Mouse (Mus musculus): ENCODE results near the gene Mfsd12.
A peak's percentile ranks its signal among the peaks of the same experiment; 100 is the strongest.

Mfsd12 gene

DNA sequence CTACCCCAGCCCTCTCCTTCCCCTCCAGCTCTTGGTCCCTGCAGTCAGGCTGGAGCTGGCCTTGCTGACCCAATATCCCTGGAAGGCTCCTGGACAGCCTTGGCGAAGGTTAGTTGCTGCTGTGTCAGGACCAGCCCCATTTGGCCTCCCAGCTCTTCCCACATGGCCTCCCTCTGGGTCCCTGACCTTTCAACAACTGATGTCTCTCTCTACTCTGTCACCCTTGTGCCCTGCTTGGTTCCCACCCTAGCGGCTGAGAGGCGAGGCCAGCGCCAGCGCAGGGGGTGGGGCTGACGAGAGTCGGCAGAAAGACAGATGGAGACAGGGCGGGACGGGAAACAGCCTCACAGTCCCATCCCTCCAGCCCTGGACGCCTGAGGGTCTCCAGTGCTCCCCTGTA, 28.9 kb upstream of the Mfsd12 start, which contains the start of gene Tbxa2r:
Gene Tbxa2r, plus strand, starts transcription at position 346 of the 400 bp plus-strand sequence.
- no peak for DNase-seq (ENCODE audit: low read depth, low spot score)

DNA sequence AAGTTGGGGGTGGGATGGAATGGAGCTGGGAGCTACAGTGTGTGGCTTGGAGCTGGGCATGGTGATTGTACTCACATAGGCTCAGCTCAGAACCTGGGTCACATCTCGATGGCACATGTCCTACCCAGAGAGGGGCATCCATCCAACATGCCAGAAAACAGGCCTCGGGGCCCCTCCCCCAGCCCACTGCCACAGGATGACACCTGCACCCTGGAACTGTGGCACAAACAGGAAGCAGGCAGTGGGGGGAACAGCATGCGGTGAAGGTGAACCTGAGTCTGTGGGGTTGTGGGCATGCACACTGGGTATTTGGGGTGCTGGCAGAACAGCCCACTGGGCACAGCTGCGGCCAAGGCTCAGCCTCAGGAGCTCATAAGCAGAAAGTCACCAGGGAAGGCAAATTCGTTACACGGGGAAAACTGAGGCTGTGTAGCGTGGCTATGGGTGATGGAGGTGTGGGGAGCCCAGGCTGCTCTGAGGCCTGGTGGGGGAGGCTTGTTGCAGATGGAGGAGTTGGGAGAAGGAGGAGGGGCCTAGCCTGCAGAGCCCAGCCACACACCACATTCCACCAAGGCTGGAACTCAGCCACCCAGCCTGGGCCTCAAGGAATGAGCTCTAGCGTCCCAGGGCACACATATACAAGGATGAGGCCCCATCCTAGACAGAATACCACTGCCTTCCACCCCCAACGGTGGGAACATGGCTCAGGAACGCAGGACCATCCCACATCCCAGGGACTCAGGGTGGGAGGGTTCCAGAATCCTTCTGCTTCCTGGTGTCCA, 27.9 kb upstream of the Mfsd12 start:
- DNase-seq (ENCODE audit: low read depth, low spot score), result no peak

DNA sequence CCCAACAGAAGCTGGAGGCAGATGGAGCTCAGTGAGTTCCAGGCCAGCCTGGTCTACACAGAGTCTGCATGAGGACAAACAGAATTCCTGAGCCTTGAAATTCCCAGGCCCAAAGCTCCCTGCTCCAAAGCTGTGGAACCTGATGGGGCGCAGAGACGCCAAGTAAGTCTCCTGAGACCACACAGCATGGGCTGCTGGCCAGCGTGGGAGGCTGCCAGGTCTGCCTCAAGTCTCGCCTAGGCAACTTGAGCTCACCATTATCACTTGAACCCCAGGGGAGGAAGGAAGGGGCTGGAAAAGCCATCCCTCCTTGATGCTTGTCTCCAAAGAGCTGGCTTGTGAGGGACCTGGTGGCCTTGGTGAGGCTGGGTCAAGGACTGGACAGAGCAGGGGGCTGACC, 27.3 kb upstream of the Mfsd12 start:
- no peak for DNase-seq (ENCODE audit: low read depth, low spot score)

DNA sequence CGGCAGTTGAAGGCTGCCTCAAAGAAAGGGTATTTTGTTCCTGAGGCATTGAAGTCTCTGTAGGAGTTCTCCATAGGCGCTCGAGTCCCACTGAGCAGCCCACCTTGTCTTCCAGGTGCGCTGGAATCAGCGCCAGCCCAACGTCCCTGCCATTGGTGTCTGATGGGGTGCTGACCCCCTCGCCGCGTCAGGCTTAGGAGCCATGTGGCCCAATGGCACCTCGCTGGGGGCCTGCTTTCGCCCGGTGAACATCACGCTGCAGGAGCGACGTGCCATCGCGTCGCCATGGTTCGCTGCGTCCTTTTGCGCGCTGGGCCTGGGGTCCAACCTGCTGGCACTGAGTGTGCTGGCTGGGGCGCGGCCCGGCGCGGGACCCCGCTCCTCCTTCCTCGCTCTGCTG, 25.0 kb upstream of the Mfsd12 start:
- DNase-seq (ENCODE audit: low read depth, low spot score), result no peak

DNA sequence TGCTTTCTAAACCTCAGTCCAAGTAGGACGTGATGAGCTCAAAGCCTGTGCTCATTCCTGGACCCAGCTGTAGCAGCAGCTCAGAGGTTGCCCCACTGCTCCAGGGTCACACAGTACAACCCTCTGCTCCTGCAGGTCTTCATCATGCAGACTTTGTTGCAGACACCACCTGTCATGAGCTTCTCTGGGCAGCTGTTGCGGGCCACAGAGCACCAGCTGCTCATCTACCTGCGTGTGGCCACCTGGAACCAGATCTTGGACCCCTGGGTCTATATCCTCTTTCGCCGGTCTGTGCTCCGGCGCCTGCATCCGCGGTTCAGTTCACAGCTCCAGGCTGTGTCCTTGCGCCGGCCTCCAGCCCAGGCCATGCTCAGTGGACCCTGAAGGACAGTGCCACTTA, 23.0 kb upstream of the Mfsd12 start:
- no peak for DNase-seq (ENCODE audit: low read depth, low spot score)

- DNase-seq (ENCODE audit: low read depth, low spot score), result no peak
Observed at GRCm38 (mm10) chr10:81335393-81336340, 21.6 kb upstream of the Mfsd12 start.

DNA sequence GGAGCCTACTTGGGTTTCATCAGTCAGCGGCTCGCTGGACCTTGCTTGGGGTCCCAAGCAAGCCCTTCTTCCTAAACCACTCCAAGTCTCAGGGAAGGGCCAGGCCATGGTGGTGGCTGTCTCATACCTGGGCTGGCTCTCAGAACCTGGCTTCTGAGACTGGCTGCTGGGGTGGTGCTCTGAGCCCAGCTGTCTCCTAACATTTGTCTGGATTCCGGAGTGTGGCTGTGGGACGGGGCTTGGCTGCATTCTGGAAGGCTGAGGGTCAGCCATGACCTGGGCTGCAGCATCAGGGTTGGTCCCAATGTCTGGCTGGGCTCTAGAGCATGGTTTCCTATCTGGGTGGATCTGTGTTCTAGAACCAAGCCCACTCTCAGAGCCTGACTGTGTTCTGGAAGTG, 20.7 kb upstream of the Mfsd12 start:
- DNase-seq (ENCODE audit: low read depth, low spot score), result no peak

DNA sequence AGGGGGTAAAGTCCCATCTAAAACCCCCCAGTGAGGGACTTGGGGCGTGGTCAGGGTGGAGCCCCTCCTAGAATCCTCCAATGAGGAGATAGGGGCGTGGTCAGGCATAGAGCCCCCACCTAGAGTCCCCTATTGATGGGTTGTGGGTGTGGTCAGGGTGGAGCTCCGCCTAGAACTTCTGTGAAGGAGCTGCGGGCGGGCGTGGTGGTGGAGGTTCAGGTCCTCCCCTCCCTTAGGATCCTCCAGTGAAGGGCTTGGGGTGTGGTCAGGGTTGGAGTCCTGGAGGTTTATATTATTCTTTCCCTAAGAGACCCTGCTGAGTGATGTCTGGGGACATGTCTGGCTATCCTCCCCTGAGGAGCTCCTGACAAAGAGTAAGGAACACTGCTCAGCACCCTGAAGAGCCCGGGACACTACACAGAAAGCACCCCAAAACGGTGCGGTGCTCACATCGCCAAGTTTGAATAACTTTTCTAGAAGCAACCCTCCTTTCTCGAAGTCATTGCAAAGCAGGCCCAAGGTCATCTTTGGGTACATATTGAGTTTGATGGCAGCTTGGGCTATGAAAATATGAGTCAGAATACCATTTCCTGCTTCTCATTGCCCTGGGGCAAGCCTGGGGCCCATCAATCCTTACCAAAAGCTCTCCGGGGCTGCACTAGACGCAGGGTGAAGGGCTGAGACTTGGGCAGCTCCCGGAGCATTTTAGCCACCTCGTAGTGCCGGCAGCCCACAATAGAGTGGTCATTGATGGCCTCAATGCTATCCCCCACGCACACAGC, 16.5 kb upstream of the Mfsd12 start:
- no peak for DNase-seq (ENCODE audit: low read depth, low spot score)

GRCm38 (mm10) chr10:81341333-81341949, 15.8 kb upstream of the Mfsd12 start:
- DNase-seq (ENCODE audit: low read depth, low spot score), result no peak

- DNase-seq (ENCODE audit: low read depth, low spot score), result no peak
Observed at GRCm38 (mm10) chr10:81342686-81343505, 14.4 kb upstream of the Mfsd12 start, which contains the start of gene Gipc3. Gene Gipc3, minus strand, starts transcription at chr10:81343266.

DNA sequence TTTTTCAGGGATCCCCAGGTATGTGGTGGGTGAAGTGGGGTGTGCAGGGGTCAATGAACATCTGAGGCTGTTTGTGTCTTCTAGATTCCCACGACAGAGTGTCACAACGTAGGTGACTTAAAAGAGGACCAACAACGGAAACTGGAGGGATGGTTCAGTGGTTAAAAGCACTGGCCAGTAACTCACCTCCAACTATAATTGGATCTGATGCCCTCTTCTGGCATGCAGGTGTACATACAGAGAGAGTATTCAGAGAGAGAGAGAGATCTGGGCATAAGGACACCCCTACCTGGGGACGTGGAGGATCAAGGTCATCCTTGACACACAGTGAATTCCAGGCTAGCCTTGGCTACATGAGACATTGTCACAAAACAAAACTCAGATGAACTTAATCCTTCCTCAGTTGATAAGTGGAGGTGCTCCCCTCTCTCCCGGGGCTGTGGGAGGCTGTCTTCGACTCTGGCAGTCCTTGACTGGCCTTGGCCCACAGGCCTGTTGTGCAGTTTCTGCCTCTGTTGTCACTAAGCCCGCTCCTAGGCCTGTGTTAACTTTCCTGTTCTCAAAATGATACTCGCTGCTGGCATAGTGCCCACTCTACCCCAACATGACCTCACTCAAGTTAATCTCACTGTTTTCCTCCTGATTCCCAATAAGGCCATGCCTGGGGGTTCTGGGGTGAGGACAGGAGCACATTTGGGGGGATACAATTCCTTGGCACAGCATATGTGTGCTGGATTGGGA, 12.7 kb upstream of the Mfsd12 start:
- no peak for DNase-seq (ENCODE audit: low read depth, low spot score)

DNA sequence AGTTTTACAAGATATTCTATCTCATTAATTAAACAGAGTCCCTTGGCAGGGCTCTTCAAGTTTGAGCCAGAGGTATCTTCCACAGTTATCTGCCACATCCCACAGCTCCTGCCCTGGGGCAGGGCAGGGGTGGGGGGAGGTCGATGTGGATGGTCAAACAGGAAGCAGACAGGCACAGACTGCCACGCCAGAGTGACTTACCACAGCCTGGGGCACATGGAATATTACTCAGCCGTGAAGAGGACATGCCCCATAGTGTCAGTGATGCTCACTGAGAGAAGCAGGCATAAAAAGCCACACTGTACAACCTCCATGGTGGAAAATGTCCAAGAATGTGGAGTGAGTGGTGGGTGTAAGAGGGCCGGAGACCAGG, 12.1 kb upstream of the Mfsd12 start:
- no peak for DNase-seq (ENCODE audit: low read depth, low spot score)

GRCm38 (mm10) chr10:81346453-81347067, 10.7 kb upstream of the Mfsd12 start:
- DNase-seq (ENCODE audit: low read depth, low spot score), result peak; percentile 40

DNA sequence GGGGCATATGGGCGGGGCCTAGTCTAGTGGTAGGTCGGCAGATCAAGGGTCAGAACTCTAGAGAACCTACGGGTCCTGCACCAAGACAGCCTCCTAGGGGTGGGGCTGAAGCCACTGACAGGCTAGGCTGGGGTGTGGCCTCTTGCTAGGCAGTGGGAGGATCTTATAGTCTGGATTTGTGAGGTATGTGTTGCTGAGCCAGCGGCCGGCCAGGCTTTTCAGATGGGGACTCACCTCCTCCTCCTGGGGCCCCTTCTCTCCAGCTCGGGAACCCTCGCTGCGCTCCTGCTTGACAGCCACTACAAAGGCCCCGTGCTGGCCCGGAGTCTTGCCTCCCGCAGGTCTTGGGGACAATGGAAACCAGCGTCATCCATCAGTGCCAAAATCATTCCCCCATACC, 8.1 kb upstream of the Mfsd12 start:
- no peak for DNase-seq (ENCODE audit: low read depth, low spot score)

DNA sequence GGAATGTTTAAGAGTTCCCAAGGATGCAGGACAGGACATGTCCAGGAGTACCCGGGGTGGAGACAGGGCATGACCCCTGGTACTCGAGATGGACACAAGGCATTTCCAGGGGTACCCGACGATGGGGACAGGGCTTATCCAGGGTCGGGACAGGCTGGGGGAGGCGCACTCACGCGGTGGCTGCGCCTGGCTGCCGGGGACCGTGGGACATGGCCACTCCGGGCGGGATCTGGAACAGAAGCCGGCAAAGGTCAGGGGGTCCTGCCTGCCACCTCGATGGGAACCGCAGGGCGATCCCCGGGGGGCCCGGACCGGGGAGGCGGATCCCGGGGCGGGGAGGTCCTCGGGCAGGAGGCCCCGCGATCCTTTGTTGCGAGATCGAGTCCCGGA, 7.3 kb upstream of the Mfsd12 start:
- no peak for DNase-seq (ENCODE audit: low read depth, low spot score)

DNA sequence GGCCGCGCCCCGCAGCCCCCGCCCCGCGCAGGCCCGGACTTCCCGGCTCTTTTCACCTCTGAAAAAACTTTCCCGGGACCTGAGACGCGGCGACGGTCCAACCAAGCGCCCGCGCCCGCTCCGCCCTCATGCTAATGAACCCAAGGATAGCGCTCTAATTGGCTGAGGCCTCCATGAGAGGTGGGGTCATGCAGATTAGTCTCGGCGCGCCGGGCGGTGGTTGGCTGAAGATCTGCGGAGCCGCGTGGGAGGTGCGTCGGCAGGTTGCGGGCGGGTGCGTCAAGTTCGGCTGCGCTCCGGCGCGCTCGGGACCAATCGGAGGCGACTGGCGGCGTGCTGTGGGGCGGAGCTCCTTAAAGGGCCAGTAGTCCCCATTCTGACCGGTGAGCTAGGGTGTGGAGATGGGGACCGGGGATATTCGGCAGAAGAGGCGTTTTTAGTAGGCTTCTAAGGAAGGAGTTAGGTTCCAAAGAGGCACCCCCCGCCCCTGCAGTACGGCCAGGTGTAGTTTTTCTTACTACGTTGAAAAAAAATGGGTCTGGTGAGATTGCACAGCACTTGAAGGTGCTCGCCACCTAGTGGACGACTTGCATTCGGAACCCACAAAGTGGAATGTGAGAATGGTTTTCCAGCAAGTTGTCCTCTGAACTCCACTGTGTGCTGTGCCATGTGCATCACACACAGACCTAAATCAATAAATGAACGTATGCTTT, 6.8 kb upstream of the Mfsd12 start, which contains the start of gene Hmg20b:
Gene Hmg20b, minus strand, starts transcription at position 130 of the 713 bp plus-strand sequence.
- peak; percentile 99 for DNase-seq (ENCODE audit: low read depth, low spot score)

DNA sequence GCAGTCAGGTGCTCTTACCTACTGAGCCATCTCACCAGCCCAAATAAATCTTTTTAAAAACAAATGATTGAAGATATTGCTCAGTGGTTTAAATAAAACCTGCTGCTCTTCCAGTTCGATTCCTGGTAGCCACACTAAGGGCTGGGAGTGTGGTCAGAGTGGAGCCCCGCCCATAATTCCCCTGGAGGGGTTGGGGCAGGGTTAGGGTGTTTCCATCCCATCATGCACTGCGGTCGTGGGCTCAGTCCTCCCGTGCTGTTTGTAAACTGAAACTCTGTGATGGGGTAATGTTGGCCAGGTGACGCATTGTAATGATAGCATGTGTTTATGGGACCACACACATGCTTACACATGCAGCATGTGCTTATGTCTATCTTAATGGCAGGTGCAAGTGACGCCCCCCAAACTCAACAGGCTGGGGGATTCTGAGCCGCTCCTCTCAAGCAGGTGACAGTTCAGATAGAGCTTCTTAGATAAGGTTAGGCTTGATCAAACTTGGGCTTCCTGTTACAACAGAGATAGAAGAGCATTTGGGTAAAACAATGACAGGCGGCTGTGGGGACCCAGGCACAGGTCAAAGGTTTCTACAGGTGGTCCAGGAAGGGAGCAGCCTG, 5.5 kb upstream of the Mfsd12 start:
- DNase-seq (ENCODE audit: low read depth, low spot score), result no peak
